Mouse (Mus musculus): ENCODE results near the gene Capns2.

The Capns2 gene

DNA sequence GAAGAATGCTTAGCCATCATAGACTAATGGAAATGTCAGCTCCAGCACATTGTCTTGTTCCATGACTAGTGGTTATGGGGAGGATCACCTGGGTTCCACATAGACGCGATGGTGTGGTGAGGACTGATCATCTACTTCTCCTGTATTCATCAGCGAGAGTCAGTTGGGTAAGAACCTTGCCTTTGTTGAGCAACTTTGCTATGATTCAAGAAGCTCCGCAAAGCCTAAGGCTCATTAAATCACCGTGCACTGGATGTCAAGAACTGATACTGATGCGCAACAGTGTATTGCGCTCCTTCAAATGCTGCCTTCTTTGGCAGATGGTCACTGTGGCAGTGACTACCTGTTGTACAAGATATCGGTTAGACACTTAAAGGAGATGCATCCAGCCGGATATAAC lies 5.3 kb downstream of the Capns2 start:
- no peak for DNase-seq (ENCODE audit: low spot score)

DNA sequence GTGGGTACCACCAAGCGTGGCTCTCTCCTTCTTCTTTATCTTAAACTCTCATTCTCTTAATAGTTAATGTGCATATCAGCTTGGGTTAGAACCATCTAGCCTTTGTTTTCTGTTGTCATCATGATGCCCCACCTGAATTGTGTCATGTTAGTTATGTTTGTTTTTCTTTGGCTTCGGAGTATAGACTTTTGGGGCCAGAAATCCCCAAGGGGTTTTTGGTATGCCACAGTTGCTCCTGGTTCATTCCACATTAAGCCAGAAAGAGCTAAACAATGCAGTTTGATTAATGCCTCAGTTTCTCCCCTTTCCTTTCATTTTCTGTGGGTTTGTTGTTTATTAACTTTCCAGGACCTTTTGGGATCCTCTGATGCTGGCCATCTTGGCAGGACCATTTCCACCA lies 7.2 kb downstream of the Capns2 start:
- no peak for DNase-seq (ENCODE audit: low spot score)

DNA sequence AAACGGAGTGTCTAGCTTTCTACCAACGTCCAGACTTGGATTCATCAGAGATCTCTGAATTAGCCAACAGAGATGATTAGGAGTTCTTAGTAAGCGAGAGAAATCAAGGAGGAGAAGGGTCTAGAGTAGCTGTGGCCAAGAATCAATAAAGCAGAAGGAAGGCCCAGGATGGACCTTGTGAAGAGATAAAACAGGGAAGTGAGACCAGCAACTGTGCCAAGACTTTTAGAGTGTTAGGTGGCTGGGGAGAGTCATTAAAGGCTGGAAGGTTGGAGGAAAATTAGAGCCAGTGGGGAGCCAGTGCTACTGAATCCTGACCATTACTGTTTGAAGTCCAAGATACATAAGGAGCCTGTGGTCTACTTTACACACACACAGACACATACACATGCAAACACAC lies 10.3 kb downstream of the Capns2 start:
- no peak for DNase-seq (ENCODE audit: low spot score)

DNA sequence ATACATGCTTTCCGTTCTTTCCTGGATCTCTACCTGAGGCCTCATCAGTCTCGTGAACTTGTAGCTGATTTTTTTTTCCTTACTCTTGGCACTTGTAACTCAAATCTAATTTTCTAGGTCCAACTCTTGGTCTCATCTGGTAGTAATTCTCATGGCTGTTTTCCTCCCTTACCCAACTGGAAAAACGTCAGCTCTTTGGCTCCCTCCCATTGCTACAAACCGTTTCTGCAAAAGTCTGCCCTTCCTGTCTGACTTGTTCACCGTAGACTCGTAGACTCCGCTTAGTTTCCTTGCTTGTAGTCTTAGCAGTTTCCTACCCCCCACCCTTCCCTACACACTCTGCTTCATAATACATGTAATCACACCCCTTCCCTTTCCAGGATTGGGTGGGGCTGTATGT lies 12.2 kb downstream of the Capns2 start:
- DNase-seq (ENCODE audit: low spot score), result no peak

DNA sequence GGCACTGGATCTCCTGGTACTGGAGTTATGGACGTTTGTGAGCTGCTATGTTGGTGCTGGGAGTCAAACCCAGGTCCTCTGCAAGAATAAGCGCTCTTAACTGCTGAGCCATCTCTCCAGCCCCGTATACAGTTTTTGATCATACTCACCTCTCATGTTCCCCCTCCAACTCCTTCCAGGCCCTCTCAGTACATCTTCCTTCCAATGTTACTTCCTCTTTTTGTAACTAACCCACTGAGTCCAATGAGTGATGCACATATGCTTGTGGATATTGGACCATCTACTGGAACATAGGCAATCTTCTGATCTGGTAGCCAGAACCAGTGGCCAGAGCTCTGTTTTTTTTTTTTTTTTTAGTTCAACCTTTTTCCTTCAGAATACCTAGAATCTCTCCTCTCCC lies 14.9 kb downstream of the Capns2 start:
- no peak for DNase-seq (ENCODE audit: low spot score)

DNA sequence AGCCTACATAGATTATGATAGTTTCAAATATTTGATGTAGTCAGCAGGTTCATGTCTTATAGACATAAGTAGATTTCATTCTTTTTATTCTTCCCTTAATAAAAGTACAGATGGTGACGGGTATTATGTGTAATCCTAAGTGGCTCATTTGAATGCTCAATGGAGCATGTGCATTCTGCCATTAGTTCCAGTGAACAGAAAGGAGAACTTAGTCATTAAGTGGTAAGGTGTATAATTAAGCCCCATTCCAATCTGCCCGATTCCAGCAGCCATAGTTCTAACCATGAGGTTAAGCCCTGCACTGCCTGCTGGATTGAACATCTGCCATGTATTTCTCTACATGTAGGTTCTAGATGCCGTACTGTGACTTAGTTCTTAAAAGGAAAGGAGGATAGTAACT lies 20.6 kb downstream of the Capns2 start:
- no peak for DNase-seq (ENCODE audit: low spot score)

DNA sequence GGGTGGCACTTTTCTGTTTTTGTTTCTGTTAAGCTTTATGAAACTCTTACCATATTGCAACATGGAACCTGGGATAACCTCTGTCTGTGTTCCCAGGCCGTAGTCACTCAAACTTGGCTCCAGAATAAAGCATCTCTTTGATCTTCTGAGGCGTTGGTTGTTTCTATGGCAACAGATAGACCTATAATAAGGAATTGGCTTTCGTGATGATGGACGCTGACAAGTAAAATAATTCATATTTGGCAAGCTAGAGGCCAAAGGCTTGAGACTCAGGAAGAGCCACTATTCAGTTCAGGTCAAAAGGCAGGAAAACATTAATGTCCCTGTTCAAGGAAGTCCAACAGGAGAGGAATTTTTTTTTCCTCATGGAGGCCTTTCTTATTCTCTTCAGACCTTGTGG lies 27.8 kb downstream of the Capns2 start:
- no peak for DNase-seq (ENCODE audit: low spot score)

DNA sequence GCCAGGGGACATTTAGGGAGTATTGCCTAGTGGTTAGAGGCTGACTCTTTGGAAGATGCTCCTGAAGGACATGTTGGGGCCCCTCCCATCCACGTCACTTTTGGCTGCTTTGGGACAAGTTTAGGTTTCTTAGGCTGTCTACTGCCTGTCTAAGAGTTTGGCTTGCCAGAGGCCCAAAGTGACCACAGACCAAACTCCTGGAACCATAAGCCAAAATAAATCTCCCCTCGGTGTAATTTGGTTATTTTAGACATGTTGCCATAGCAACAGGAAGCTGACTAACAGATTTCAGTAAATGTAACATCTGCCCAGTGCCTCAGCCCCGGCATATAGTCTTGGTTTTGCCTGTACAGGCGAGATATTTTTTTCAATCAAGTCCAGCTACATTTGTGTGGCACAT lies 36.8 kb downstream of the Capns2 start:
- DNase-seq (ENCODE audit: low spot score), result no peak

DNA sequence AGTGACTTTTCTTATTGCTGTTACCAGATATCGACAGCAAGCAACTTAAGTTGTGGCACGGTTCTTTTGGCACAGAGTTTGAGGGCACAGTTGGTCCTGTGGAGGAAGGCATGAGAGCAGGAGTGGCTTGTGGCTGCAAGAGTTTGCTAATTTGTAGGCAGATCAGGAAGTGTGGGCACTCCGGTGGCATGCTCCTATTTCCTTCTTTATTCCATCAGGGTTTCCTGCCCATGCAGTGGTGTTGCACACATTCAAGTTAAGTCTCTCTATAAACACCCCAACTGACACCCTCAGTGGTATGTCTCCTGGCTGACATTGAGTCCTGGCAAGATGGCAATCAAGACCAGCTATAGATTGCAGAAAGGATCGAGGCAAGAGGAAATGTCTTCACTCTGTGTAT lies 47.9 kb downstream of the Capns2 start:
- no peak for DNase-seq (ENCODE audit: low spot score)

DNA sequence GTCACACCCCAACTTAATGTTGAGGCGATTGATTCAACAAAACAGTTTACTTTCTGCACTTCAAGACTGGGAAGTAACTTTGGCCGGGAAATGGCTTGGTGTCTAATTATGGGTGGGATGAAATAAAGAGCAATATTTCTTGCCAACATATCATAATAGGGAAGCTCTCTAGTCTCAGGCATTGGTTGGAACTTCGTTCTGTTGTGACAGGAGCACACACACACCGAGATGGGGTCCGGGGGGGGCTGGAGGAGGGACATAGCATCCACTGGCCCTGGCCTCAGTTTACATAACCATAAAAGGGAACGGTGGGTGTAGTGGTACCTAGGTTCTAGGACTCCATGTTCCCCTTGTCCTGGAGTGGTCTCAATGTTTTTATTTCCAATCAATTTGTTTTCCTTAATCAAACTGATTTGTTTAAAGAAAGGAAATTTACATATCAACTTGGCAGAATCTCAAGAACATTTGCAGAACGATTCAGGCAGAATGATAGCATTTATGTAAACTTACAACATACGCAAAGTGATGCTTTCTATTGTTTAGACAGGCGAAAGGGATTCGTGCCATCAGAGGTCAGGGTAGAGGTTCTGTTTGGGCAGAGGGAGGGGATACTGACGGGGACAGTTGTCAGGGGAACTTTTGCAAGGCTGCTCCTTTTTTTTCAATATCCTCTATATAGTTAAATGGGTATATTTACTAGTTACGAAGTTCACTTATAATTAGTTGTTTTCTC lies 49.6 kb downstream of the Capns2 start:
- no peak for DNase-seq (ENCODE audit: low spot score)

Data from c-Kit-positive CD71-positive TER-119-positive erythroid progenitor cells, embryonic 14.5 days (primary cell).